Mouse (Mus musculus): Measurements from ENCODE around the gene Nav2. TPM values are rescaled to one million over a fixed set of nuclear protein-coding genes. Genes with fewer than 3 reads are reported as not detected.

Nav2 gene
- polyA plus RNA-seq, 1 experiment from 2014 or later, result 26.2 TPM

- 81% methylated on average over 5 of the region's 5 CpGs for WGBS
Observed at GRCm38 (mm10) chr7:49368590-49368989, 460.1 kb downstream of the Nav2 start.

GRCm38 (mm10) chr7:49369006-49369405 lies 460.5 kb downstream of the Nav2 start:
- Histone ChIP-seq H3K9ac (no peak overlapping the region), H3K36me3 (replicated peaks) (no peaks in the 10 kb centered on the region), H3K27me3 (replicated peaks) (no peaks in the 10 kb centered on the region), H3K4me2 (no peak overlapping the region), H3K4me1 (no peaks in the 10 kb centered on the region; the same call in 1 of the 2 replicates), H3K4me3 (no peak overlapping the region), H3K9me3 (no peaks in the 10 kb centered on the region), H3K27ac (no peak overlapping the region)
- ATAC-seq (replicated peaks), result 0 out of 2 replicates have a peak, but pooled peaks have one; percentile 30
- WGBS, result 57% methylated on average over 3 of the region's 3 CpGs

More at GRCm38 (mm10) chr7:49368590-49368989, 460.1 kb downstream of the Nav2 start:
- ATAC-seq (replicated peaks), result no peak
- H3K4me1 ChIP-seq, result no peaks in the 10 kb centered on the region; the same call in 1 of the 2 replicates
- H3K27me3 ChIP-seq (replicated peaks), result no peaks in the 10 kb centered on the region
- no peaks in the 10 kb centered on the region for H3K9me3 ChIP-seq
- no peak overlapping the region for H3K4me3 ChIP-seq
- H3K4me2 ChIP-seq, result no peak overlapping the region
- H3K9ac ChIP-seq, result no peak overlapping the region
- no peak overlapping the region for H3K27ac ChIP-seq
- no peaks in the 10 kb centered on the region for H3K36me3 ChIP-seq (replicated peaks)

- Histone ChIP-seq H3K27ac (no peak overlapping the region), H3K27me3 (replicated peaks) (no peaks in the 10 kb centered on the region), H3K4me3 (no peak overlapping the region), H3K9ac (no peak overlapping the region), H3K4me1 (peaks cover 8% of the 10 kb centered on the region), H3K36me3 (replicated peaks) (no peaks in the 10 kb centered on the region), H3K9me3 (no peaks in the 10 kb centered on the region), H3K4me2 (no peak overlapping the region)
- ATAC-seq (replicated peaks), result no peak
- 77% methylated on average over 10 of the region's 10 CpGs for WGBS
Observed at GRCm38 (mm10) chr7:49369809-49370473, 461.4 kb downstream of the Nav2 start.

- ATAC-seq (replicated peaks), result no peak
- no peaks in the 10 kb centered on the region for H3K36me3 ChIP-seq (replicated peaks)
- no peaks in the 10 kb centered on the region for H3K27me3 ChIP-seq (replicated peaks)
- no peak overlapping the region for H3K4me3 ChIP-seq
- H3K4me2 ChIP-seq, result no peak overlapping the region
- H3K9ac ChIP-seq, result no peak overlapping the region
- peaks cover 20% of the 10 kb centered on the region for H3K4me1 ChIP-seq
- H3K9me3 ChIP-seq, result no peaks in the 10 kb centered on the region
- H3K27ac ChIP-seq, result no peak overlapping the region
- 95% methylated on average over 2 of the region's 2 CpGs for WGBS
Observed at GRCm38 (mm10) chr7:49371345-49371744, 462.8 kb downstream of the Nav2 start.

GRCm38 (mm10) chr7:49371972-49372371 lies 463.5 kb downstream of the Nav2 start:
- Histone ChIP-seq H3K27me3 (replicated peaks) (no peaks in the 10 kb centered on the region), H3K36me3 (replicated peaks) (no peaks in the 10 kb centered on the region), H3K4me1 (peaks cover 20% of the 10 kb centered on the region), H3K9me3 (no peaks in the 10 kb centered on the region), H3K4me3 (no peak overlapping the region), H3K27ac (no peak overlapping the region), H3K9ac (no peak overlapping the region), H3K4me2 (no peak overlapping the region)
- ATAC-seq (replicated peaks), result no peak
- WGBS, result 81% methylated on average over 7 of the region's 7 CpGs

- Histone ChIP-seq H3K36me3 (replicated peaks) (no peaks in the 10 kb centered on the region), H3K4me2 (no peak overlapping the region), H3K27me3 (replicated peaks) (no peaks in the 10 kb centered on the region), H3K9me3 (no peaks in the 10 kb centered on the region), H3K4me3 (no peak overlapping the region), H3K27ac (no peak overlapping the region), H3K9ac (no peak overlapping the region), H3K4me1 (peaks cover 20% of the 10 kb centered on the region)
- no peak for ATAC-seq (replicated peaks)
- WGBS, result 74% methylated on average over 1 of the region's 1 CpGs
Observed at GRCm38 (mm10) chr7:49373173-49373572, 464.7 kb downstream of the Nav2 start.

- no peak for ATAC-seq (replicated peaks)
- no peaks in the 10 kb centered on the region for H3K36me3 ChIP-seq (replicated peaks)
- H3K27me3 ChIP-seq (replicated peaks), result no peaks in the 10 kb centered on the region
- H3K9ac ChIP-seq, result no peak overlapping the region
- no peak overlapping the region for H3K4me2 ChIP-seq
- no peaks in the 10 kb centered on the region for H3K9me3 ChIP-seq
- H3K4me1 ChIP-seq, result peaks cover 20% of the 10 kb centered on the region
- H3K4me3 ChIP-seq, result no peak overlapping the region
- no peak overlapping the region for H3K27ac ChIP-seq
- WGBS, result 74% methylated on average over 3 of the region's 3 CpGs
Observed at GRCm38 (mm10) chr7:49373661-49374060, 465.1 kb downstream of the Nav2 start.

- Histone ChIP-seq H3K9ac (no peak overlapping the region), H3K9me3 (no peaks in the 10 kb centered on the region), H3K4me2 (no peak overlapping the region), H3K27ac (peak overlapping the region; percentile 35), H3K36me3 (replicated peaks) (no peaks in the 10 kb centered on the region), H3K27me3 (replicated peaks) (no peaks in the 10 kb centered on the region), H3K4me3 (no peak overlapping the region), H3K4me1 (peaks cover 20% of the 10 kb centered on the region)
- ATAC-seq (replicated peaks), result peak; percentile 18; the same call in 1 of the 2 replicates
- 3% methylated on average over 9 of the region's 9 CpGs for WGBS
Observed at GRCm38 (mm10) chr7:49375499-49375974, 467.0 kb downstream of the Nav2 start.

GRCm38 (mm10) chr7:49378608-49379007 lies 470.1 kb downstream of the Nav2 start:
- Histone ChIP-seq H3K9me3 (no peaks in the 10 kb centered on the region), H3K4me3 (no peak overlapping the region), H3K4me2 (no peak overlapping the region), H3K27ac (no peak overlapping the region), H3K9ac (no peak overlapping the region), H3K4me1 (peaks cover 20% of the 10 kb centered on the region), H3K36me3 (replicated peaks) (no peaks in the 10 kb centered on the region), H3K27me3 (replicated peaks) (no peaks in the 10 kb centered on the region)
- 84% methylated on average over 5 of the region's 5 CpGs for WGBS
- no peak for ATAC-seq (replicated peaks)

GRCm38 (mm10) chr7:49380940-49381339 lies 472.4 kb downstream of the Nav2 start:
- Histone ChIP-seq H3K9ac (no peak overlapping the region), H3K27ac (no peak overlapping the region), H3K9me3 (no peaks in the 10 kb centered on the region), H3K4me1 (peaks cover 2% of the 10 kb centered on the region), H3K4me3 (no peak overlapping the region), H3K27me3 (replicated peaks) (no peaks in the 10 kb centered on the region), H3K36me3 (replicated peaks) (no peaks in the 10 kb centered on the region), H3K4me2 (no peak overlapping the region)
- no peak for ATAC-seq (replicated peaks)
- 90% methylated on average over 9 of the region's 9 CpGs for WGBS

GRCm38 (mm10) chr7:49382884-49383283 lies 474.4 kb downstream of the Nav2 start:
- no peaks in the 10 kb centered on the region for H3K4me1 ChIP-seq
- H3K4me2 ChIP-seq, result no peak overlapping the region
- no peak overlapping the region for H3K4me3 ChIP-seq
- no peaks in the 10 kb centered on the region for H3K36me3 ChIP-seq (replicated peaks)
- H3K9ac ChIP-seq, result no peak overlapping the region
- no peak for ATAC-seq (replicated peaks)
- H3K27ac ChIP-seq, result no peak overlapping the region
- 76% methylated on average over 10 of the region's 10 CpGs for WGBS
- H3K9me3 ChIP-seq, result no peaks in the 10 kb centered on the region
- H3K27me3 ChIP-seq (replicated peaks), result no peaks in the 10 kb centered on the region

GRCm38 (mm10) chr7:49388137-49388536 lies 479.6 kb downstream of the Nav2 start:
- Histone ChIP-seq H3K27ac (no peak overlapping the region), H3K9ac (no peak overlapping the region), H3K4me3 (no peak overlapping the region), H3K27me3 (replicated peaks) (no peaks in the 10 kb centered on the region), H3K36me3 (replicated peaks) (no peaks in the 10 kb centered on the region), H3K9me3 (no peaks in the 10 kb centered on the region), H3K4me2 (no peak overlapping the region), H3K4me1 (peaks cover 15% of the 10 kb centered on the region)
- 62% methylated on average over 2 of the region's 2 CpGs for WGBS
- no peak for ATAC-seq (replicated peaks)

GRCm38 (mm10) chr7:49390312-49390711 lies 481.8 kb downstream of the Nav2 start:
- Histone ChIP-seq H3K4me3 (no peak overlapping the region), H3K36me3 (replicated peaks) (no peaks in the 10 kb centered on the region), H3K27me3 (replicated peaks) (no peaks in the 10 kb centered on the region), H3K27ac (no peak overlapping the region), H3K9ac (no peak overlapping the region), H3K4me2 (no peak overlapping the region), H3K9me3 (no peaks in the 10 kb centered on the region), H3K4me1 (peaks cover 25% of the 10 kb centered on the region)
- WGBS, result 78% methylated on average over 3 of the region's 3 CpGs
- no peak for ATAC-seq (replicated peaks)
